Mouse (Mus musculus): ENCODE measurements at regions not wholly inside any gene's neighbourhood (a gene's known extent, or its start where the extent isn't known, plus 50 kb on each side); places are given as distances from the start of the nearest gene placed in this dataset.

GRCm38 (mm10) chr12:106173211-106173610 lies 163.2 kb downstream of the Vrk1 start:
- Histone ChIP-seq H3K9ac (no peak overlapping the region), H3K9me3 (no peaks in the 10 kb centered on the region), H3K4me3 (peak overlapping the region; percentile 43; the same call in 1 of the 2 replicates), H3K36me3 (no peaks in the 10 kb centered on the region), H3K4me1 (replicated peaks) (peaks cover 34% of the 10 kb centered on the region), H3K27ac (replicated peaks) (peak overlapping the region; percentile 69), H3K4me2 (peak overlapping the region; percentile 87), H3K27me3 (no peaks in the 10 kb centered on the region)
- no peak for ATAC-seq (ENCODE audit: low FRiP score, low read depth)
- WGBS: 13% methylated on average over 8 of the region's 8 CpGs

DNA sequence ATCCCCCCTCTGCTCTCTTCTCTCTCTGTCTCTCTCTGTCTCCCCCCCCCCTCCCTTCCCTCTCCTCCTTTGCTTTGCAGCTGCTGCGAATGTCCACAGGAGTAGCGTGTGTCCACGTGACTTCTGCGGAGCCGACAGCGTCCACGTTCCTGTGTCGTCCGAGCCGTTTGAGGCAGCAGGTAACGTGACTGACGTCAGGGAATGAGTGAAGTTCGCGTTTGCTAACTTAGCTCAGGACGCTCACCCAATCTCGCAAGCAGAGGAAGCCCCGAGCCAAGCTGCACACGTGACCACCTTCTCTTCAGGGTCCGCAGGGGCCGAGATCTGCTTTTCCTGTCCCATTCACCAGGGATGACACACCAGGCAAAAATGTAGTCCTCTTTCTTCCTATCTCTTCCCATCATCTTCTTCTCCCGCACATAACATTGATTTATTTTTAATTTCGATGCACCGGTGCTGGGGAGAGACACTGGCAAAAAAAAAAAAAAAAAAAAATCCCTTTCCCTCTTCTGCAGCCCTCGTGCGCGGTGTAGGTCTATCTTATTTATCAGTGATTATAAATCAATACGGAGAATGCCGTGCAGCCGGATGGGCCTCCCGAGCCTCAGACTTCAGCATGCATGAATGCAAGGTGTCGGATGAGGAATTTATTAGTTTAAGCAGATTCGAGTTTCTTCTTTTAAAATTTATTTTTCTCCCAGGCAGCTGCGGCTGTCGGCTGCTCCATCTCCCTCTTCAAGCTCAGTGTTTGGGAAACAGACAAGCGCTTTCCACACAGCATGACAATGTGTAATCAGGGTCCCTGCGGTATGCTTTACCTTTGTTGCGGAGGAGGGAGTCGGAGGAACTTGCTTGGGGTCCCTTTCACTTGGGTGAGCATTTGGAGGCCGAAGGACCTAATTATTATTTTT lies 164.3 kb downstream of the Vrk1 start:
- peak; percentile 39; the same call in 1 of the 2 replicates for ATAC-seq (ENCODE audit: low FRiP score, low read depth)
- H3K27me3 ChIP-seq: no peaks in the 10 kb centered on the region
- H3K27ac ChIP-seq (replicated peaks): peak overlapping the region; percentile 69
- H3K4me3 ChIP-seq: peak overlapping the region; percentile 43
- H3K9ac ChIP-seq: peak overlapping the region; percentile 26
- H3K36me3 ChIP-seq: no peaks in the 10 kb centered on the region
- H3K9me3 ChIP-seq: no peaks in the 10 kb centered on the region
- WGBS: under 1% methylated on average over 39 of the region's 39 CpGs
- peaks cover 38% of the 10 kb centered on the region for H3K4me1 ChIP-seq (replicated peaks)
- peak overlapping the region; percentile 87 for H3K4me2 ChIP-seq

GRCm38 (mm10) chr12:106174981-106175700 lies 165.1 kb downstream of the Vrk1 start:
- H3K4me3 ChIP-seq: peak overlapping the region; percentile 43
- peak overlapping the region; percentile 87 for H3K4me2 ChIP-seq
- no peaks in the 10 kb centered on the region for H3K36me3 ChIP-seq
- H3K9me3 ChIP-seq: no peaks in the 10 kb centered on the region
- H3K27me3 ChIP-seq: no peaks in the 10 kb centered on the region
- H3K9ac ChIP-seq: peak overlapping the region; percentile 26; the same call in 1 of the 2 replicates
- ATAC-seq (ENCODE audit: low FRiP score, low read depth): no peak
- WGBS: 2% methylated on average over 27 of the region's 27 CpGs
- H3K27ac ChIP-seq (replicated peaks): peak overlapping the region; percentile 69
- peaks cover 38% of the 10 kb centered on the region for H3K4me1 ChIP-seq (replicated peaks)

DNA sequence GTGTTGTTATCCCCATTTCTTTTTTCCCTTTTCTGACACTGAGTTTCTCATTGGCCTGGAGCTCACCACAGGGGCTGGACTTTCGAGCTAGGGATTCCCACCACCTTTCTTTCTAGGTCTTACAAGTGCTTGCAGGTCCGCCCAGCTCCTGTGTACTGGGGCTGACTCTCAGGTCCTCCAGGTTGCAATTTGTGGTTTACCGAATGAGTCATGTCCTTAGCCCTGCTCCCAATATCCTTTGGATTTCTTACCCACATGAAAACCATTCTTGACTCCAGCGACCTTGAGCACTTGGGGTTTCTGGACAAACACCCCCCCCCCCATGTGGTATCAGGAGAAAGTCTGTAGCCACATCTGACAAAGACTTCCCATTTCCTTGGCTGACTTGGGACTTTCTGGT lies 167.3 kb downstream of the Vrk1 start:
- Histone ChIP-seq H3K36me3 (no peaks in the 10 kb centered on the region), H3K4me1 (replicated peaks) (peaks cover 35% of the 10 kb centered on the region), H3K4me2 (no peak overlapping the region), H3K4me3 (no peak overlapping the region), H3K27ac (replicated peaks) (no peak overlapping the region), H3K27me3 (no peaks in the 10 kb centered on the region), H3K9ac (no peak overlapping the region), H3K9me3 (no peaks in the 10 kb centered on the region)
- WGBS: 49% methylated on average over 4 of the region's 4 CpGs
- ATAC-seq (ENCODE audit: low FRiP score, low read depth): no peak

DNA sequence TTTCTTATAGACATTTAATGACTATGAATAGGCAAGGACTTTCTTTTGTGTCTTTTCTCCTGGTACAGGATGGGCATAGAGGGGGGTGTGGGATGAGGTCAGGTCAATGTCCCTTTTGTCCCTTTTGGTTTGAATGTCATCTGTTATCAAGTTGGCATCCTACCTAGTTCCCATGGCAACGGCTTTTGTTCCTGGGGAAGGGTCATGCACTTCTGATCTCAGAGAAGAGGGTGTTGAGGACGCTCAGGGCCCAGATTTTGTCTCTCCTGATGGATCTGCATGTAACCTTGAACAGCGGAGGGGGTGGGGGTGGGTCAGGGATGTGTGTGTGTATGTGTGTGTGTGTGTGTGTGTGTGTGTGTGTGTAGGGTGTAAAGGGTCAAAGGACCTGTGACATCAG lies 167.8 kb downstream of the Vrk1 start:
- Histone ChIP-seq H3K27ac (replicated peaks) (no peak overlapping the region), H3K4me2 (no peak overlapping the region), H3K36me3 (no peaks in the 10 kb centered on the region), H3K4me1 (replicated peaks) (peaks cover 33% of the 10 kb centered on the region), H3K27me3 (no peaks in the 10 kb centered on the region), H3K9ac (no peak overlapping the region), H3K4me3 (no peak overlapping the region), H3K9me3 (no peaks in the 10 kb centered on the region)
- ATAC-seq (ENCODE audit: low FRiP score, low read depth): no peak
- whole genome bisulfite sequencing: 40% methylated on average over 3 of the region's 3 CpGs

DNA sequence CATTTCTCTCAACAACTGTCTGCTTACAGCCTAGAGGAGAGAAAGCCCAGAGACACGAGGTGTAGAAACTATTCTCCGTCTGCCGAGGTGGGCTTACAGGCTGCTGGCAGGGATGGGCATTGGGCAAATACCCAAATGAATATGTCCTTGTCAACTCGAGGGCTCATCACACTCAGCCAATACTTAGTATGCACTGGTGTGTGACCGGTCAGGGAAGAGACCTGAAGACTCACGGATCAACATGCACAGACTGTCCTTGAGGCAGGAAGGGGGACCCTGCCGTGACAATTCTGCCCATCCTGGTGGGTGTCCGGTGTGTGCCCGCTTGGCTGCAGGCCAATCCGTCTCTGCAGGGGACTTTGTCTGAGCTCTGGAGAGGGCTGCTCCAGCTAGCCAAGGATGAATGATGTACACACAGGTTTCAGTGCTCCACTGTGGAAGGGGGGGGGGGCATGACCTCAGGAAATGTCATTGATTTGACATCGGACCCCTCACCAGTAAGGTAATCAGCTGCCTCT lies 168.7 kb downstream of the Vrk1 start:
- no peak overlapping the region for H3K9ac ChIP-seq
- peaks cover 24% of the 10 kb centered on the region for H3K4me1 ChIP-seq (replicated peaks)
- ATAC-seq (ENCODE audit: low FRiP score, low read depth): no peak
- H3K27me3 ChIP-seq: no peaks in the 10 kb centered on the region
- no peaks in the 10 kb centered on the region for H3K36me3 ChIP-seq
- no peak overlapping the region for H3K4me2 ChIP-seq
- 34% methylated on average over 11 of the region's 11 CpGs for WGBS
- no peak overlapping the region for H3K27ac ChIP-seq (replicated peaks)
- no peak overlapping the region for H3K4me3 ChIP-seq
- no peaks in the 10 kb centered on the region for H3K9me3 ChIP-seq

DNA sequence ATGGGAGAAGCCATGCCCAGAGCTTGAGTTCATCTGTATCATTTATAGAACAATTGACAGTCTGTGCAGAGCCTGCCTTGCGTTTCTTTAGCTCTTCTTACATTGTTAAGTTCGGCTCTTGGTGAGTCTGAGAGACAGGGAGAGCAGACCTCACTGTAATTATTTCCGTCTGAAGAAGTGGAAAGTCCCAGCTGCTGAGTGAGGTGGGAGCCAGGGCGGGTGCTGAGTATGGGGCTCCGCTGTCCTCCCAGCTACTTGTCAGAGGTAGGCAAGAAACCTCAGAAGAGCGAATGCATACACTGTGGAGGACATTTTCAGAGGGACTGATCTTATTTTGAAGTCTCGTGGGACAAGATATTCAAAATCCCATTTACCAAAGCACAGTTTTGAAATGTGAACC lies 172.9 kb downstream of the Vrk1 start:
- Histone ChIP-seq H3K9me3 (no peaks in the 10 kb centered on the region), H3K9ac (no peak overlapping the region), H3K27ac (replicated peaks) (no peak overlapping the region), H3K4me3 (no peak overlapping the region), H3K36me3 (no peaks in the 10 kb centered on the region), H3K4me2 (no peak overlapping the region), H3K4me1 (replicated peaks) (peaks cover 15% of the 10 kb centered on the region; the same call in 1 of the 2 replicates), H3K27me3 (no peaks in the 10 kb centered on the region)
- no peak for ATAC-seq (ENCODE audit: low FRiP score, low read depth)
- 73% methylated on average over 7 of the region's 7 CpGs for WGBS

DNA sequence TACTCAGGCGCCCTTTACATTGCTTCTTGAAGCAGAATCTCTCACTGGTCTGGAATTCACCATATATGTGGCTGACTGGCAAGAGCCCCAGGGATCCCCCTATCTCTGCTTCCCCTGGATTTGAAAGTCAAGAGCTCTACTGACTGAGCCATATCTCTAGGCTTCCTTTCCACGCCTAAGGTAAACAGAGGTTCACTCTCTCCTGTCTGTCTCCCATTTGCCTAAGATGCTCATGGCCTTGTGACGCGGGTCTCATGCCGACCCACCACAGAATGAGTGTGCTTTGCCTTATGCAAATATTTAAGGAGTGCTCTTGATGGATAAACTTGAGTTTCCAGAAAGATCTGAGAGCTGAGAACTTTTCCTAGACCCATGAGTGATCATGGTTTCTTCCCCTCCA lies 173.9 kb downstream of the Vrk1 start:
- Histone ChIP-seq H3K27ac (replicated peaks) (no peak overlapping the region), H3K4me2 (no peak overlapping the region), H3K36me3 (no peaks in the 10 kb centered on the region), H3K4me1 (replicated peaks) (peaks cover 11% of the 10 kb centered on the region; the same call in 1 of the 2 replicates), H3K4me3 (no peak overlapping the region), H3K9me3 (no peaks in the 10 kb centered on the region), H3K9ac (no peak overlapping the region), H3K27me3 (no peaks in the 10 kb centered on the region)
- 93% methylated on average over 5 of the region's 5 CpGs for WGBS
- no peak for ATAC-seq (ENCODE audit: low FRiP score, low read depth)

DNA sequence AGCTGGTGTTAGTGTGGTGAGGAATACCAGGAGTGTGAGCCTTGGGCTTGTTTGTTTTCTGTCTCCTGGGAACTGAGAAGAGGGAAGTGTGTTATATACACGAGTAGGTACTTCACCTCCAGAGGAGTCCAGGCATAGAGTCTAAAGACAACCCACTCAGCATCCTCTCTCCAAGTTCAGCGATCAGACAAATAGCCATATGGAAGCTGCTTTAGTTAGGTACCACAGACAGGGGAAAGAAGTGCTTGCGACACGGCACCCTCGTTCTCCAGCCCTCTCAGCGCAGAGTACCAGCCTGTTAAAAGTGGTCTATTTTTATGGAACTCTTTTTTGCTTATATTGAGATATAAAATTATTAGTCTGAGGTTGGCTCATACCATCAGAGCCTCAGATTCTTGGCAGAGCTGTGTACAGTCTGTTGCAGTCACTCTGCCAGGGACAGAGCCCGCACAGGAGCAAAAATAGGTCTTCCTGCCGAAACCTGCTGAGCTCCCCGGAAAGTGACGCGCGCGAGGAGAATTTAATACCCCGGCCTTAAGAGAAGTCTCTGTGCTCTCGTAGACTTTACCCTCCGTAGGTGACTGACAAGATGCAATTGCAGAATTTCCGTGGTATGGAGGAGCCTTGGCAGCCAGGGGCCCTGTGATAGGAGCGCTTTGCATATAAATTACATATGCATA lies 175.5 kb downstream of the Vrk1 start:
- Histone ChIP-seq H3K4me3 (no peak overlapping the region), H3K27ac (replicated peaks) (no peak overlapping the region), H3K4me1 (replicated peaks) (peaks cover 11% of the 10 kb centered on the region; the same call in 1 of the 2 replicates), H3K36me3 (no peaks in the 10 kb centered on the region), H3K27me3 (no peaks in the 10 kb centered on the region), H3K9me3 (no peaks in the 10 kb centered on the region), H3K9ac (no peak overlapping the region), H3K4me2 (no peak overlapping the region)
- no peak for ATAC-seq (ENCODE audit: low FRiP score, low read depth)
- WGBS: 66% methylated on average over 18 of the region's 18 CpGs

DNA sequence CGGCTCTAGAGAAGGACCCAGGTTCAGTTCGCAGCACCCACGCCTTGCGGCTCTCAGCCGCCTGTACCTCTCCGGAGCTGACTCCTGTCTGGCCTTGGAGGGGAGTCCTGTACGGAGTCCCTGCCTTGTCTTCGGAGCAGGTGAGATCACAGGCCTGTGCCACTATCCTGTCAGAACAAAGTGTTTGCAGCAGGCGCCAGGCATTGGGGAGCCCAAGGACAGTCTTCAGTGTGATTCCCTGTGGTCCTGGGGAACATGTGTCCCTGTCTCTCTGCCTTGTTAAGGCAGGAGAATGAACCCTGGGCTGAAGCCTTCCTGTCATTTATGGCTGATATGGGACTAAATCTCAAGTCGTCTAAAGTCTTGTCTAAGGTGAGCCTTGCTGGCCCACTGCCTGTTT lies 176.5 kb downstream of the Vrk1 start:
- Histone ChIP-seq H3K27ac (replicated peaks) (no peak overlapping the region), H3K27me3 (no peaks in the 10 kb centered on the region), H3K4me2 (no peak overlapping the region), H3K9ac (no peak overlapping the region), H3K4me3 (no peak overlapping the region), H3K36me3 (no peaks in the 10 kb centered on the region), H3K4me1 (replicated peaks) (peaks cover 11% of the 10 kb centered on the region; the same call in 1 of the 2 replicates), H3K9me3 (no peaks in the 10 kb centered on the region)
- ATAC-seq (ENCODE audit: low FRiP score, low read depth): no peak
- 91% methylated on average over 10 of the region's 10 CpGs for WGBS

GRCm38 (mm10) chr12:106191771-106192170 lies 181.7 kb downstream of the Vrk1 start:
- Histone ChIP-seq H3K27ac (replicated peaks) (no peak overlapping the region), H3K9ac (no peak overlapping the region), H3K4me1 (replicated peaks) (no peaks in the 10 kb centered on the region), H3K4me2 (no peak overlapping the region), H3K9me3 (no peaks in the 10 kb centered on the region), H3K4me3 (no peak overlapping the region), H3K27me3 (no peaks in the 10 kb centered on the region), H3K36me3 (no peaks in the 10 kb centered on the region)
- no peak for ATAC-seq (ENCODE audit: low FRiP score, low read depth)
- 76% methylated on average over 7 of the region's 7 CpGs for WGBS
